Mouse (Mus musculus) Muller cell, postnatal 12 days (primary cell): Measurements from ENCODE around the gene Sclt1.

ENCODE experiments used
- DNase-seq: peaks from one replicate; pipeline ENCODE4 v3.0.0-alpha.2; 2015; ENCODE audit errors: inconsistent ontology term

Gene Sclt1

DNA sequence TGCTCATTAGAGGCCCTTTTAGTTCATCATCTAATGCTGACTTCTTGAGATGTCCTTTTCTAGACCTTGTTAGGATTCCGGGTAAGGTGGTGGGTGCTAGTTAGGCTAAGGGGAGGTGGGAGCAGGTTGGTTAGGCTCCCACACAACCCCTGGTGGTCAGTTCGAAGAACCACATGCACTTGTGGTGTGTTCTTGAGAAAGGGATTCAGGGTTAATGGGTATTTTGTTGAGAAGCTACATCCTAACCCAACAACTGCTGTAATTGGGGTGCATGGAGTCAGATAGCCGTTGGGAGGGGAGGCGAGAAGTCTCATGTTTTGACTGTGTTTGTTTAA lies 136.0 kb downstream of the Sclt1 start:
- DNase-seq, result no peak

- no peak for DNase-seq
Observed at GRCm38 (mm10) chr3:41605601-41606329, 136.5 kb downstream of the Sclt1 start.

DNA sequence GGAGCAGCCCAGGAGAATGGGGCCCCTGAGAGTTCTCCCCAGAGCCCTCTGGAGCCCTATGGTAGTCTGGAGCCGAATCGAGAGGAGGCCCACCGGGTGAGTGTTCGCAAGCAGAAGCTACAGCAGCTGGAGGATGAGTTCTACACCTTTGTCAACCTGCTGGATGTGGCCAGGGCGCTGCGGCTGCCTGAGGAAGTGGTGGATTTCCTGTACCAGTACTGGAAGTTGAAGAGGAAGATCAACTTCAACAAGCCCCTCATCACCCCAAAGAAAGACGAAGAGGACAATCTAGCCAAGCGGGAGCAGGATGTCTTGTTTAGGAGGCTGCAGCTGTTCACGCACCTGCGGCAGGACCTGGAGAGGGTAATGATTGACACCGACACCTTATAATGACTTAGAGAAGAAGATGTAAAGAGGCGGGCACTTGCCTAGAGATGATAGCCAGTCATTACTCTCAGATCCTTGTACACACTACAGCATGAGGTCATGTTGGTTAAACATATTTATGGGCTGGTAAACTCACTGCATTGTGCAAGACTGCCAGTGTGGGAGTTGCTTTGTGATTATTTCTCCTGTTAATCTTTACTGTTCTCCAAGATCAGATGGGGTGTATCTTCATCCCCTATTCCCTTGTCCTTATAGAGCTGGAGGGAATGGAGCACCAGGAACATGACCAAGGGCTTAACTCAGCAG lies 137.5 kb downstream of the Sclt1 start:
- no peak for DNase-seq

DNA sequence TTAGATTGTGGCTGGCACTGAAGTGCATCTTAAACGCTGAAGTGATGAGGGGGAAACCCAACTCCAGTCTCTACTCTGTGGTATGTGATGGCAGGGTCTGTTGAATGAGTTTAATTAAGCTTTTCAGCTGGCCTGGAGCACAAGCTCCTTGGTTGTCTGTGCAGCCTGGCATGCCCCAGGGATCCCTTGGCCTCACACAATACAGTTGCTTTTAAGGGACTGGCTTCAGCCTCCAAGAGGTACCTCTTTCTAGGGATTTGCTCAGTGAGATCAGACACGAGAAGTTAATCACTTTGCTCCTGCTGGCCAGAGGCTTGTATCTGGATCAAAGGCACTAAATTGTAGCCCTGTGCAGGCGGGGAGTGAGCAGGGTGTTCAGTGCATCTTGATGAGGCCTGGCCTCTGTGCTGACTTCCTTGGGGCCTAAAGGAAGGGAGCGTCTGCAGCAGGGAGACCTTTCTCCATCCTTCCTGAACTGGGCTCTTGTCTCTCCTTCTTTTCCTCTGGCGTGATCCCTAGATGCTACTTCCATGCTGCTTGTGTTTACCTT lies 138.8 kb downstream of the Sclt1 start:
- DNase-seq, result no peak

- DNase-seq, result no peak
Observed at GRCm38 (mm10) chr3:41602933-41603332, 139.4 kb downstream of the Sclt1 start.

- no peak for DNase-seq
Observed at GRCm38 (mm10) chr3:41601226-41602020, 140.9 kb downstream of the Sclt1 start.

GRCm38 (mm10) chr3:41599806-41600589 lies 142.3 kb downstream of the Sclt1 start:
- no peak for DNase-seq

GRCm38 (mm10) chr3:41599226-41599625 lies 143.1 kb downstream of the Sclt1 start:
- no peak for DNase-seq

DNA sequence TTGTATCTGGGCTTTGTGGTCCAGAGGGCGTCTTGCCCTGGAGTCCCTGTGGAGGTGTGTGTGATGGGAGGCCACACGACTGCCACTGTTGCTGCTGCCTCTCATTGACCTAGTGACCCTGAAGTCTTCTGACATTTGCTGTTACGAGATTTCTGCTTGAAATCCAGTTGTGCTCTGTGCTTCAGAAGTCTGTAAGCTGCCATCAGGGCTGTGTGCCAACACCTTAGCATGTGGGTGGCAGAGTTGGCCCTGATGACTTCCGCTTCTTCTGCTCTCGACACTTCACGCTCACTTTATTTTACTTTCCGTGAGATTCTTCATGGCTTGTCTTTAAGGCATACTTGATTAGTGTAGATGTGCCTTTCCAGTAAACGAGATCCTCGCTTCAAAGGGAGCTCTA lies 143.9 kb downstream of the Sclt1 start:
- DNase-seq, result no peak

GRCm38 (mm10) chr3:41597036-41597435 lies 145.3 kb downstream of the Sclt1 start:
- DNase-seq, result no peak

DNA sequence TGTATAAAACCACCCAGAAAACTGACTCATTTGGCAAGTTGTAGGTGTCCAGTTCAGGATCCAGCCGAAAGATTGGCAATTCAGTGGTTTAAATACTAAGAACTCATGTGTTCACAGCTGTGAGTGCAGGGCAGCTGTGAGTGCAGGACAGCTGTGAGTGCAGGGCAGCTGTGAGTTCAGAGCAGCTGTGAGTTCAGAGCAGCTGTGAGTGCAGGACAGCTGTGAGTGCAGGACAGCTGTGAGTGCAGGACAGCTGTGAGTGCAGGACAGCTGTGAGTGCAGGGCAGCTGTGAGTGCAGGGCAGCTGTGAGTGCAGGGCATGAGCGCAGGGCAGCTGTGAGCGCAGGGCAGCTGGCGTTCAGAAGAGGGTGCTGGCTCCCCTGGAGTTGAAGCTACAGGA lies 147.3 kb downstream of the Sclt1 start:
- no peak for DNase-seq

- no peak for DNase-seq
Observed at GRCm38 (mm10) chr3:41594097-41594879, 148.0 kb downstream of the Sclt1 start.

- DNase-seq, result no peak
Observed at GRCm38 (mm10) chr3:41592805-41593204, 149.5 kb downstream of the Sclt1 start.

DNA sequence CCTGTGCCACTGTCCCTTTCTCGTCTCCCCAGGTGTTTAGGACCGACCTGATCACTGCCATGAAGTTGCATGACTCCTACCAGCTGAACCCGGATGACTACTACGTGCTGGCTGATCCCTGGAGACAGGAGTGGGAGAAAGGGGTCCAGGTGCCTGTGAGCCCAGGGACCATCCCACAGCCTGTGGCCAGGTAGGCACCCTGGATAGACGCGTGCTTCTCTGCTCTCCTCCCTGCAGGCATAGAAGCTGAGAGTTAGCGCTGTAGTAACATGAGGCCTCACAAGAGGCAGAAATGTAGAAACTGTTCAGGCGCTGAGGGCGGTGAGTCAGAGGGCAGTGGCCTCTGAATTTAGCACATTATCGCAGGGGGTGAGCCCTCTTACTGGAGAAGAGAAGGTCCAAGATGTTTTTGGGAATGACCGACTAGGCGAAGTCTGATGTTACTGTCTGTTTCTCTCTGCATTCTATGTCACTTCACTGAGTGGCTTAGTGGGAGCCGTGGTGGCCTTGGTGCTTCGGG lies 150.6 kb downstream of the Sclt1 start:
- no peak for DNase-seq

DNA sequence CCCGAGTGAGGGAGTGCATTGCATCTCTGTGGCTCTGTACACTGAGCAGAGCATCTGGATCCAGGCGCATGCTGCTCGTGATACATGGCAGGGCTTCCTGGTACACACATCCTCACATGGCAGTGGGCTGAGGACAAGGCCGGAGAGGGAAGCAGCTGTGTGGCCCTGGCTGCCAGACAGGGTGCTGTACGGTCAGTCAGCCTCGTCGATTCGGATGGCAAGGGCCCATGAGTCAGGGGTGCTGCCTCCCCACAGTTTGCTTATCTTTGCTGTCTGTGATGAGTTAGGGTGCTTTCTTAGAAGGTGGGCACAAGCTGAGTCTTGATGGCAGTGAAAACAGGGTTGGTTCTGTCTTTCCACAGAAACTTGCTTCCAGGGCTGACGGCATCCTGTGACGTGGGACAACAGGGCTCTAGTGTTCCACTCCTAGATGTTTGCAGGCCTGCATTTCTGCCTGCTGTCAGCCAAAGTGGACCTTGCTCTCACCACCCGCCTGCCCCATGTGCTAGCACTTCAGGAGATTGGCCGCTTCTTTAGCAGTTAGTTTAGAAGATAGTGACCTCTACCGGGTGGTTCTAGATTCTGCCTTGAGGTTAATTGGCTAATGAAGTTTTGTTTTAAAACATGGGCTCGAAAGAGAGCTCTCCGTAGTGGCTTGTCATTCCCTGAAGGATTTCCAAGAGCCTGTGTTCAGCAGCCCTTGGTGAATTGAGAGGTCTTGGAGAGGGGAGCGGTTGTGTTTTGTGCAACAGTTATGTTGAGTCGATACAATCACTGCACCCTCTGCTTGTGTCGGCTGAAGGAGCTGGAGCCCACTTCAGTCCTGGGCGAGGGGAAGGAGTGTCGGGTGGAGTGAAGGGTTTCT lies 151.4 kb downstream of the Sclt1 start:
- DNase-seq, result no peak

GRCm38 (mm10) chr3:41589988-41590387 lies 152.3 kb downstream of the Sclt1 start:
- no peak for DNase-seq

DNA sequence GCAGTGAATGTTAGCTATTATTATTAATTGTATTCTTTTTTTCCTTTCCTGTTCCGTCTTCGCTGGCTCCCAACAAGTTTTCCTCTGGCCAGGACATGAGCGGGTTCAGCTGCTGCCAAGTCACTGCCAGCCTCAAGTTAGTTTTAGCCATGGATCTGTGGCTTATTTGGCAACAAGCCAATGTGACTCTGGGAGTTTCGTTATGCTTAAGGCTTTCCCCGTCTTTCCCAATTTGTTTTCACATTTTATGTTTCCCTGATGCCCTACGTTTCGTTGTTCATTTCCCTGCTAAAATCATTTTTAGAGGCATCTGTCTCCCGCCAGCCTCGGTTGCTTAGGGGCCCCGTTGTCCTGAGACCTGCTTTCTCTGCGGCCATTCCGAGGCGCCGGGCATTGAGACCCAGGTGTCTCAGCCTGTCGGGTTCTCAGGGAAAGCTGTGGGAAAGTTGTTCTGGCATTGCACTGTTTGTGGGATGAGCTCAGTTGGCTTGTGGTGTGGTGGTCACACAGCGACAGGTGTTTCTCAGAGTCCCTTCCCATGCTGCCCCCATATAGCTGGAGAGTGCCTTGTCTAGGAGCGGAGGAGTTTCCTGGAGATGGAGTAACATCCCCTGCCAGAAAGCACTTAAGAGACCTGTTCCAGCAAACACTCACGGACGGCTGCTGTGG lies 152.9 kb downstream of the Sclt1 start:
- DNase-seq, result no peak

GRCm38 (mm10) chr3:41588495-41588894 lies 153.8 kb downstream of the Sclt1 start:
- no peak for DNase-seq

DNA sequence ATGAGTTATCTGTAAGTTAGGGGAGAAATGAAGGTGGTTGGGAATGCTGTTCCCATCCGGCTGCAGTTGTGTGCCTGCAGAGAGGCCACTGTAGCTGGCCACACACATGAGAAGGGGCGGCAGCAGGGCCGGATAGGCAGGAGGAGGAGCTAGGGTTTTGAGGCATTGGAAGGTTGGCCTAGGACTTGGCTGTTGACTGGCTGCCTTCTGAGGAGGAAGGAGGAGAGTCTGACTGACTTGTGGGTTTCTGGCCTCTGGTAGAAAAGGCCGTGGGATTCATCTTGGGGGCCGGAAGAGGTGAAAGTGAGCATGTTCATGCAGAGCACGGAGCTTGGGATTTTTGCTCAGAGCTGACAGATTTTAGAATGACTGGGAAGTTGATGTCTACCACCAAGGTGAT lies 154.7 kb downstream of the Sclt1 start:
- no peak for DNase-seq
